Mouse (Mus musculus): ENCODE measurements around the gene Cenpi. TPM values are rescaled to one million over a fixed set of nuclear protein-coding genes. Genes with fewer than 3 reads are reported as not detected.
"Not testable (repeated sequence)": the region's sequence is repeated elsewhere in the genome, so short reads cannot be mapped to it uniquely, and the experiment has no call there.

The Cenpi gene
- polyA plus RNA-seq, 1 experiment from 2014 or later, result 30.9 TPM

GRCm38 (mm10) chrX:134296301-134296700 lies 11.6 kb upstream of the Cenpi start:
- Histone ChIP-seq H3K4me2 (replicated peaks; ENCODE audit: low read depth, low read length) (peak overlapping the region; percentile 63), H3K4me3 (ENCODE audit: low read length) (peak overlapping the region; percentile 48), H3K9ac (replicated peaks; ENCODE audit: low read length) (peak overlapping the region; percentile 46; the same call in 1 of the 2 replicates), H3K27me3 (ENCODE audit: insufficient read depth, low read length) (peaks cover 11% of the 10 kb centered on the region; the same call in 1 of the 2 replicates), H3K27ac (ENCODE audit: low read length) (no peak overlapping the region), H3K9me3 (ENCODE audit: low read length) (no peaks in the 10 kb centered on the region), H3K4me1 (ENCODE audit: insufficient read depth, low read length) (0 out of 2 replicates have a peak, but pooled peaks cover 4% of the 10 kb centered on the region), H3K36me3 (ENCODE audit: insufficient read depth, low read length) (no peaks in the 10 kb centered on the region)
- WGBS, result 40% methylated on average over 9 of the region's 9 CpGs
- ATAC-seq (ENCODE audit: low FRiP score, low TSS enrichment), result peak; percentile 33; the same call in 1 of the 2 replicates

GRCm38 (mm10) chrX:134296737-134297136 lies 11.1 kb upstream of the Cenpi start:
- Histone ChIP-seq H3K27ac (ENCODE audit: low read length) (no peak overlapping the region), H3K36me3 (ENCODE audit: insufficient read depth, low read length) (no peaks in the 10 kb centered on the region), H3K27me3 (ENCODE audit: insufficient read depth, low read length) (peaks cover 11% of the 10 kb centered on the region; the same call in 1 of the 2 replicates), H3K4me3 (ENCODE audit: low read length) (peak overlapping the region; percentile 48), H3K9me3 (ENCODE audit: low read length) (no peaks in the 10 kb centered on the region), H3K4me1 (ENCODE audit: insufficient read depth, low read length) (0 out of 2 replicates have a peak, but pooled peaks cover 4% of the 10 kb centered on the region), H3K4me2 (replicated peaks; ENCODE audit: low read depth, low read length) (peak overlapping the region; percentile 63), H3K9ac (replicated peaks; ENCODE audit: low read length) (no peak overlapping the region)
- 26% methylated on average over 7 of the region's 7 CpGs for WGBS
- ATAC-seq (ENCODE audit: low FRiP score, low TSS enrichment), result 0 out of 2 replicates have a peak, but pooled peaks have one; percentile 21

- WGBS, result 38% methylated on average over 4 of the region's 4 CpGs
Observed at GRCm38 (mm10) chrX:134297195-134297594, 10.7 kb upstream of the Cenpi start.

GRCm38 (mm10) chrX:134300219-134300618 lies 7.7 kb upstream of the Cenpi start:
- 66% methylated on average over 5 of the region's 5 CpGs for WGBS
- no peak for ATAC-seq (ENCODE audit: low FRiP score, low TSS enrichment)
- no peaks in the 10 kb centered on the region for H3K9me3 ChIP-seq (ENCODE audit: low read length)

More at GRCm38 (mm10) chrX:134297195-134297594, 10.7 kb upstream of the Cenpi start:
- no peak for ATAC-seq (ENCODE audit: low FRiP score, low TSS enrichment)
- Histone ChIP-seq H3K4me2 (replicated peaks; ENCODE audit: low read depth, low read length) (peak overlapping the region; percentile 63), H3K9ac (replicated peaks; ENCODE audit: low read length) (no peak overlapping the region), H3K4me1 (ENCODE audit: insufficient read depth, low read length) (0 out of 2 replicates have a peak, but pooled peaks cover 4% of the 10 kb centered on the region), H3K36me3 (ENCODE audit: insufficient read depth, low read length) (no peaks in the 10 kb centered on the region), H3K9me3 (ENCODE audit: low read length) (no peaks in the 10 kb centered on the region), H3K4me3 (ENCODE audit: low read length) (peak overlapping the region; percentile 48), H3K27me3 (ENCODE audit: insufficient read depth, low read length) (peaks cover 10% of the 10 kb centered on the region; the same call in 1 of the 2 replicates), H3K27ac (ENCODE audit: low read length) (no peak overlapping the region)

GRCm38 (mm10) chrX:134303287-134303686 lies 4.6 kb upstream of the Cenpi start:
- no peaks in the 10 kb centered on the region for H3K9me3 ChIP-seq (ENCODE audit: low read length)
- no peak overlapping the region for H3K4me2 ChIP-seq (replicated peaks; ENCODE audit: low read depth, low read length)
- WGBS, result 92% methylated on average over 1 of the region's 1 CpGs
- no peak overlapping the region for H3K9ac ChIP-seq (replicated peaks; ENCODE audit: low read length)
- H3K27ac ChIP-seq (ENCODE audit: low read length), result no peak overlapping the region
- 0 out of 2 replicates have a peak, but pooled peaks cover 2% of the 10 kb centered on the region for H3K4me1 ChIP-seq (ENCODE audit: insufficient read depth, low read length)
- H3K27me3 ChIP-seq (ENCODE audit: insufficient read depth, low read length), result peaks cover 2% of the 10 kb centered on the region; the same call in 1 of the 2 replicates
- H3K36me3 ChIP-seq (ENCODE audit: insufficient read depth, low read length), result no peaks in the 10 kb centered on the region
- ATAC-seq (ENCODE audit: low FRiP score, low TSS enrichment), result no peak
- no peak overlapping the region for H3K4me3 ChIP-seq (ENCODE audit: low read length)

More at GRCm38 (mm10) chrX:134300219-134300618, 7.7 kb upstream of the Cenpi start:
- peaks cover 5% of the 10 kb centered on the region; the same call in 1 of the 2 replicates for H3K27me3 ChIP-seq (ENCODE audit: insufficient read depth, low read length)
- H3K9ac ChIP-seq (replicated peaks; ENCODE audit: low read length), result no peak overlapping the region
- H3K36me3 ChIP-seq (ENCODE audit: insufficient read depth, low read length), result no peaks in the 10 kb centered on the region
- no peak overlapping the region for H3K27ac ChIP-seq (ENCODE audit: low read length)
- H3K4me3 ChIP-seq (ENCODE audit: low read length), result no peak overlapping the region
- no peak overlapping the region for H3K4me2 ChIP-seq (replicated peaks; ENCODE audit: low read depth, low read length)
- 0 out of 2 replicates have a peak, but pooled peaks cover 4% of the 10 kb centered on the region for H3K4me1 ChIP-seq (ENCODE audit: insufficient read depth, low read length)

GRCm38 (mm10) chrX:134308275-134308634 lies 371 bp downstream of the Cenpi start:
- WGBS, result 39% methylated on average over 9 of the region's 9 CpGs
- no peaks in the 10 kb centered on the region for H3K9me3 ChIP-seq (ENCODE audit: low read length)
- peak; percentile 88 for ATAC-seq (ENCODE audit: low FRiP score, low TSS enrichment)
- H3K4me2 ChIP-seq (replicated peaks; ENCODE audit: low read depth, low read length), result peak overlapping the region; percentile 55
- H3K27ac ChIP-seq (ENCODE audit: low read length), result no peak overlapping the region
- peaks cover 3% of the 10 kb centered on the region; the same call in 1 of the 2 replicates for H3K4me1 ChIP-seq (ENCODE audit: insufficient read depth, low read length)
- peak overlapping the region; percentile 54 for H3K4me3 ChIP-seq (ENCODE audit: low read length)
- H3K9ac ChIP-seq (replicated peaks; ENCODE audit: low read length), result peak overlapping the region; percentile 53
- no peaks in the 10 kb centered on the region; the same call in 1 of the 2 replicates for H3K27me3 ChIP-seq (ENCODE audit: insufficient read depth, low read length)
- H3K36me3 ChIP-seq (ENCODE audit: insufficient read depth, low read length), result no peaks in the 10 kb centered on the region

- H3K9me3 ChIP-seq (ENCODE audit: low read length); ATAC-seq (ENCODE audit: low FRiP score, low TSS enrichment); H3K27ac ChIP-seq (ENCODE audit: low read length); H3K4me3 ChIP-seq (ENCODE audit: low read length); H3K27me3 ChIP-seq (ENCODE audit: insufficient read depth, low read length); H3K4me2 ChIP-seq (replicated peaks; ENCODE audit: low read depth, low read length); H3K36me3 ChIP-seq (ENCODE audit: insufficient read depth, low read length); H3K9ac ChIP-seq (replicated peaks; ENCODE audit: low read length); H3K4me1 ChIP-seq (ENCODE audit: insufficient read depth, low read length): not testable (repeated sequence)
- 91% methylated on average over 7 of the region's 7 CpGs for WGBS
Observed at GRCm38 (mm10) chrX:134311193-134311592, 3.3 kb downstream of the Cenpi start.

- no peaks in the 10 kb centered on the region; the same call in 1 of the 2 replicates for H3K27me3 ChIP-seq (ENCODE audit: insufficient read depth, low read length)
- ATAC-seq (ENCODE audit: low FRiP score, low TSS enrichment), result no peak
- no peak overlapping the region for H3K4me2 ChIP-seq (replicated peaks; ENCODE audit: low read depth, low read length)
- H3K9me3 ChIP-seq (ENCODE audit: low read length), result no peaks in the 10 kb centered on the region
- H3K27ac ChIP-seq (ENCODE audit: low read length), result no peak overlapping the region
- peaks cover 9% of the 10 kb centered on the region; the same call in 1 of the 2 replicates for H3K36me3 ChIP-seq (ENCODE audit: insufficient read depth, low read length)
- no peak overlapping the region for H3K4me3 ChIP-seq (ENCODE audit: low read length)
- no peak overlapping the region for H3K9ac ChIP-seq (replicated peaks; ENCODE audit: low read length)
- H3K4me1 ChIP-seq (ENCODE audit: insufficient read depth, low read length), result no peaks in the 10 kb centered on the region
- WGBS, result 85% methylated on average over 2 of the region's 2 CpGs
Observed at GRCm38 (mm10) chrX:134319153-134319932, 11.5 kb downstream of the Cenpi start.

GRCm38 (mm10) chrX:134333280-134333679 lies 25.4 kb downstream of the Cenpi start:
- Histone ChIP-seq H3K4me1 (ENCODE audit: insufficient read depth, low read length) (no peaks in the 10 kb centered on the region), H3K27ac (ENCODE audit: low read length) (no peak overlapping the region)
- 92% methylated on average over 2 of the region's 2 CpGs for WGBS

GRCm38 (mm10) chrX:134342735-134343134 lies 34.9 kb downstream of the Cenpi start:
- no peak overlapping the region for H3K9ac ChIP-seq (replicated peaks; ENCODE audit: low read length)
- WGBS, result 87% methylated on average over 2 of the region's 2 CpGs
- H3K4me2 ChIP-seq (replicated peaks; ENCODE audit: low read depth, low read length), result no peak overlapping the region
- no peak overlapping the region for H3K27ac ChIP-seq (ENCODE audit: low read length)
- no peaks in the 10 kb centered on the region for H3K9me3 ChIP-seq (ENCODE audit: low read length)
- H3K36me3 ChIP-seq (ENCODE audit: insufficient read depth, low read length), result 0 out of 2 replicates have a peak, but pooled peaks cover 3% of the 10 kb centered on the region
- no peak for ATAC-seq (ENCODE audit: low FRiP score, low TSS enrichment)
- H3K4me3 ChIP-seq (ENCODE audit: low read length), result no peak overlapping the region
- H3K27me3 ChIP-seq (ENCODE audit: insufficient read depth, low read length), result no peaks in the 10 kb centered on the region
- H3K4me1 ChIP-seq (ENCODE audit: insufficient read depth, low read length), result no peaks in the 10 kb centered on the region

More at GRCm38 (mm10) chrX:134333280-134333679, 25.4 kb downstream of the Cenpi start:
- Histone ChIP-seq H3K27me3 (ENCODE audit: insufficient read depth, low read length) (no peaks in the 10 kb centered on the region), H3K9me3 (ENCODE audit: low read length) (no peaks in the 10 kb centered on the region), H3K36me3 (ENCODE audit: insufficient read depth, low read length) (no peaks in the 10 kb centered on the region), H3K4me2 (replicated peaks; ENCODE audit: low read depth, low read length) (no peak overlapping the region), H3K9ac (replicated peaks; ENCODE audit: low read length) (no peak overlapping the region), H3K4me3 (ENCODE audit: low read length) (no peak overlapping the region)
- no peak for ATAC-seq (ENCODE audit: low FRiP score, low TSS enrichment)
